Mouse (Mus musculus): ENCODE results near the gene Adarb2.

The Adarb2 gene

DNA sequence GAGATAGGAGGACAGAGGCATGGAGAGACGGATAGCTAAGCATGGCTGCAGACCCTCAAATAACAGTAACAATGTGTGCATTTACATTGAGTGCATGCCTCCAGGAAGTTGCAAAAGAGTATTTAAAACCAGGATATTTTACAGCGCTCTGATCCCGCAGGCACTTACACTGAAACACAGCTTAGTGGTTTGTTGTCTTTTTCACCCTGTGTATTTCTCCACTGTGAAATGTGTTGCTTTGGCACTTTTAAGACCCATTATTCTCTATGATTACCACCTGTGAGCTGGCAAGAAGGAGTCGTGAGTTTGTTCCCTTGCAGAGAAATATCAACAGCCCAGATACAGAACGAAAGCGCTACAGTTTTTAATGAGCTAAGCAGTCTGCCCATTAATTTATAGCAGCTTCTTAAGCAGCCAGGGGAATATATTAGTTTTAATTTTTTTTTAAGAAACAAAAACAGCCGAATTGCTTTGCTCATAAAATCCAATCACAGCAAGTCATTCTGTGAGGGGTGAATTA is 167.3 kb downstream of the Adarb2 start:
- no peak for ATAC-seq (ENCODE audit: low TSS enrichment)

DNA sequence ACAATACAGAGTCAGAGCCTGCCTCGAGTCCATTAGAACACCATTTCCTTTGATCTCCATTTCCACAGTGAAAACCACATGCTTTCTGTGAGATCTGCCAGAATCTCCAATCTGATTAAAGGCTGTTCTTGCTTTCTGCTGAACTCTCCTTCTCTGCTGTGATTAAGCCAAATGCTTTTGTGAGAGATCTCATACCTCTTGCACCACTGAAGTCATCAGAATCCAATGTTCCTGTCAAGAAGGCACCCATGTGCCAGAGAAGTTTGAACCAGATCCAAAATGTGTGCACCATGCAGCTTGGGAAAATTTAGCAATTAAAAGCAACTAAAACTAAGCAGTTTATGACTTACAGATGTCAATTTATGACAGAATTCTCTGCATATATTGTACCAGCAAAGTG is 185.9 kb downstream of the Adarb2 start:
- ATAC-seq (ENCODE audit: low TSS enrichment): peak; percentile 38; the same call in 1 of the 2 replicates

DNA sequence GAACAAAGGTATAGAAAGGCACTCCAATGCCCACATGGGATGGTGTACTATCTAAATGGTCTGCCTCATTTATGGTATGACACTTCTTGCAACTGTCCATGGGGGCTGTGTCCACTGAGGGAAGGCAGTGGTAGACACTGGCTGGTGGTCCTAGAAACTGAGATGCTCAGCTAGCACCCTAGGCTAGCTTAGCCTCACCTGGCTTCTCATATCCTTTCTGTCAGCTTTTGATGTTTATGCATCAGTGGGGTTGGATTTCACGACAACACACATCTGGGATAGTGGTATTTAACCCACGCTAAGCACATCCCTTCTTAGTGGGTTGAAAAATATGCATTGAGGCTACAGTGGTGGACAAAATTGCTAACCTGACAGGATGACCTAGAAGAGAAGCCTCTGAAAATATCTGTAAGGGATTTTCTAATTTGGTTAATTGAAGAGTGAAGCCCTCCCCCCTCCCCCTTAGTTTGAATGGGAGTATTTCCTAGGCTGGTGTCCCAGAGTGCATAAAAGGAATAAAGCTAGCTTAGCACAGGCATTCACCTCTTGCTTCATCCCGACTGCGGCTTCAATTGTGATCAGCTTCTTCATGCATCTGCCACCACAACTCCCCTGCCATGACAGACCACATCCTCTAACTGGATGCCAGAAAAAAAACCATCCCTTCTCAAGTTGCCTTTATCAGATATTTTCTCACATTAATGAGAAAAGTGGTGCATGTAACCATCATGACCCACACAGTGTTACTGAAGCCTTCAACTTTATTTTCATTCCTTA is 197.8 kb downstream of the Adarb2 start:
- ATAC-seq (ENCODE audit: low TSS enrichment): no peak

DNA sequence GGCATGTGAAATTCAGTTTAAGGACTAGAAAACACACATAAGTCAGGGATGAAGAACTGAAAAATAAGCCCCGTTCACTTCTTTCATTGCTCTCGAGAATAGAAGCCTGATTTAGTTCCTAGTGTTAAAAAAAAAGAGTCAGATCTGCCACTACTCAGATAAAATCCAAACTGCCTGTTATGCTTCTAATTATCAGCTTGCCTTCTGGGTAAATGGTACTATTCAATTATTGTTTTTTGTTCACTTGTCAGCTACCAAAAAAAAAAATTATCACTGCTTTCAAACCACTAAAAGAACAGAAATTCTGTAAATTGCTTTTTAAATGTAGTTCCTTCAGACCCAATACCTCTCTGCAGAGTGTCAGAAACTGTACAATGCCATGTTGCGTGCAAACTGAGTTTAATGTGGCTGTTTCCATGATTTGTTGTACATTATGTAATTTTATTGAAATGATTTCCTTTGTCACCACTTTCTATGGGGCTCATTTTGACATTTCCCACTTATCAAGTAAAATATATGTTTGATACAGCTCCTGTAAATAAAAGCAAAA is 199.7 kb downstream of the Adarb2 start:
- ATAC-seq (ENCODE audit: low TSS enrichment): no peak

DNA sequence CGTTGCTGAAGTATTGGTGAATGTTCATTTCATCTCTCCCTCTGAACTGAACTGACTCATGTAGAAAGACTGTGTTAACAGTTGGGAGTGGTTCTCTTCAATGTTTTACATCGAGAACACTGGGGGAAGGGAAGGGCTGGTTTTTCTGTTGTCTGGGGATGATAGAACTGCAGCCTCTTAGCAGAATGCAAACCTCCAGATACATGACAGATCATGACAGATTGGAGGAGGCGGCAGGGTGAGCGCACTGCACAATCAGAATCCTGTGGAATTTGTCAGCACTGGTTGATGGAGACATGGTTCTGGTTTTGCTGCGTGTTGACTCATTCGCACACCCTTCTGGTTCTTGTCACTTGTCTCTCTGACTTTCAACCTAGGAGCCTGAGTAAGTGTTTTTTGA is 203.4 kb downstream of the Adarb2 start:
- ATAC-seq (ENCODE audit: low TSS enrichment): peak; percentile 65

DNA sequence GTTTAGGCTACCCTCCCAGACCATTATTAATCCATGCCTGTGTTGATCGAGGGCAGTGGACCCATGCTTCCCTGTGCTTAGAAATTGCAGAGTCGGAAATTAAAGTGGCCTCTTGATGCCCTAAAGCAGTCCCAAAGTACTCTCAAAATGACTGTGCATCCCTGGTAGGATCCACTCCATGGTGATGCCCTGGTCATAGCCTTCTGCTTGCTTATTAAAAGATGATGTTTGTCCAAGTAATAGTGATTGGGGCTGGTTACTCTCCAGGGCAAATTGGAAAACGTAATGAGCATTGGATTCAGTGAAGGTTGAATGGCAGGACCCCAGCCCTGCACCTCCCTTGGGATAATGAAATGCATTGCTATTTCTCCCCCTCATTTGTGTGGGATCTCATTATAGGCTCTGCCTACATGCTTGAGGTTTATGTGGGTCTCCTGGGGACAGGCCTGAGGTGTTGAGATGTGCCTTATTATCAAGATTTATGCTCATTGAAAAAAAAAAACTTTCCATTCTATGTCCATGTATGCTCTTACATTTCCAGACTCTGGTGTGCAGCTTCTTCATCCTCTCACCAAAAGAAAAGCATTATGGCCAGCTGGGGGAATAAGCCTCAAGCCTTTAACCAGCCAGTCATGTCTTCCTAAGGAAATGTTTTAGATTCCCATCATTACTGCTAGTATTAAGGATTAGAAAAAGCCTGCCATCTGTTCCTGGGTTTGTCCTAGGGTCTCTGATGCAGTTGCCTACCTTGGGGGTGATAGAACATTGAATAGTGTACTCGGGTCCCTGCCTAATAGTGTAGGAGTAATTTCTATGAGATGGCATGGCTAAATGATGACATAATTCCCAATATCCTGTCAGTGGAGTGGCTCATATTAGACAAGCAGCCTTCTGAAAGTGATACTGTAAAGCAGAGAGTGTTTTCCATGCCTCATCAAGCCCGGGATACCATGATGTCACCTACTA is 208.0 kb downstream of the Adarb2 start:
- ATAC-seq (ENCODE audit: low TSS enrichment): no peak

DNA sequence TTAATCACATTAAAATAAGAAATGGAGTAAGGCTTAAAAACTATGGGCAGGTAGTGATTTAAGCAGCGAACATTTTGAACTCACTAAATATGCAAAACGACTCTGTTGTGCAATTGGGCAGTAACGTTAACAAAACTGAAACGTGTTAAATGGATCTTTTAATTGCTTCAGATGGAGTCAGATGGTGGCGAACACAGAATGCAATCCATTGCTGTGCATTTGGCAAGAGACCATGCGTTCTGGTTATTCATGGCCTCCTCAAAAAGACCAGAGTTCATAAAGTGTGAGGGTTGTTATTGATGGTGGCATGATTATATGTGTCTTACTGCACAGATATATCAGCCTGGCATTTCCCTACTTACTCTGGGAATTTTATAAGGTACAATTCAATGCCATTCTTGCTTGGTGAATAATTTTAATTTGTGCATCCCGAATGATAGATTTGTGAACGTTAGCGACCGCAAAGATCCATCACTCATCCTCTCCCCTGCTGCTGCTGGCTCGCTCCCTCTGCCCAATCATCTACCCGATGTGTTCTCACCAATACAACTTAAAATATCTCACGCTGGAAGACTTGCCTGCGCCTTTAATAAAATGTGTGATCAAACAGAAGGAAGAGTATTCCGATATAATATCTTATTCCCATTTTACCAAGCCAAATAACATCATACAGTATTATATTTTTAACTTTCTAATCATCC is 221.5 kb downstream of the Adarb2 start:
- no peak for ATAC-seq (ENCODE audit: low TSS enrichment)

DNA sequence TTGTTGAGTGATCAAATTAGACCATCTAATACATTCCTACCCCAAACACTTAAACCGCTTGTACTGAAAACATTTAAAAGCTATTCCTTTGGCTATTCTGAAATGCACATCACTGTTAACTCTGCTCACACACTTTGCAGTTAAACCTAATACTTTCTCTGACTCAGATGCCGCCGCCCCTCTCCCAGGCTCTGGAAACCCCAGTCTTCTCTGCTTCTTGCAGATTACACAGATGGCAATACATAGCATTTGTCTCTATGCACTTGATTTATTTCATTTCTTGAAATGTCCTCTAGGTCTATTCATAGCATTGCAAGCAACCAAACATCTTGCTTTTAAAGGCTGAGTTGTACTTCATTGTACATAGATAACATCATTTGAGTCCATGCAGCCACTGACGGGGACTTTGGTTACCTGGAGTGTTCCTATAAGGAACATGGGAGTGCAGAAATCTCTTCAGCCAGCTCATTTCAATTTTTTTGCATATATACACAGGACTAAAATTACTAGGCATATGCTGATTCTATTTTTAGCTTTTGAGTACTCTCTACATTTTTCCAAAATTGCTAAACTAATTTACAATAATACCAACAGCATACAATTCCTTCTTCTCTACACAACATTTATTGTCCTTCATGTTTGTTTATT is 236.6 kb downstream of the Adarb2 start:
- peak; percentile 79 for ATAC-seq (ENCODE audit: low TSS enrichment)

DNA sequence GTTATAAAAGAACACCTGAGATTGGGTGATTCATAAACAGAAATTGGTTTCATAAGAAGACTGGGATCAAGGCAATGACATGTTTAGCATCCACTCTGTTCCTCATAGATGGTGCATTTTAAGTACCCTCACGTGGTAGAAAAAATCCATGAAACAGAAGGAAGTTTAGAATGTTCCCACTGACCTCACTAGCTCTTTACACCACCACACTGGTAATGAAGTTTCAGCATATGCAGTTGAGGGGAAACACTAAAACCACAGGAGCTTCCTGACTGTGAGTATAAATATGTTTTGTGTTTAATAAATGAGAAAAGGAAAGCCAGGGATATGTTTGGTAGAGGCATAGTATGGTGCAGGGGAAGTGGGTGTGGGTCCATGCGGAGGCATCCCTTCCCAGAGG is 242.7 kb downstream of the Adarb2 start:
- no peak for ATAC-seq (ENCODE audit: low TSS enrichment)

DNA sequence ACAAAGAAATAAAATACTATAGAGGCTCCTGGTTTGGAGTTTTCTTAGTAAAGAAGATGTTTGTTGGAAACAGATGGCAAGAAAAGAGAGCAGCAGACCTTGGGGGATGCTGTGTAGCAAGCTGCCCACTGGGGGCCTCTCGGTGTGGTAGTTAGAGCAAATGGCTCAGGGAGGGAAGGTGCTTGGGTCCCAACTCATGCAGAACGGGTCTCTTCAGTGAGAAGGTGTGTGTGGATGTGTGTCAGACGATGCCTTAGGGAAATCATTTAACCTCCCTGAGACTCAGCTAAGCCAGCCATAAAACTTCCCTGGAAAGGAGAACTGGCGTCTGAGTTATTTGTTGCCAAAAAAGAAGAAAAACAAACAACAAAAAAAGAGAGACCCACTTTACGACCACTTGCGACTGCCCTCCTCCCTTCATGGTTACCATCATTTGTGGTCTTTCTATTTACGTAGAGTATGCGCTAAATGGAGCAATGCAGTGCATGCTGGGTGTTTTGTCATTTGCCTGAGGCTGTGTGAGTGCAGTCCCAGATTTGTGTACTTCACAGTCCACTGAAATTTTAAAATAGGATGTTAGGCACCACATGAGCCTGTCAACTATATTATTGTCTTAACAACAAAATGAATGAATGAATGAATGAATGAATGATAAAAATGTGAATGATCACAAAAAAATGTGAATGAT is 245.7 kb downstream of the Adarb2 start:
- no peak for ATAC-seq (ENCODE audit: low TSS enrichment)

DNA sequence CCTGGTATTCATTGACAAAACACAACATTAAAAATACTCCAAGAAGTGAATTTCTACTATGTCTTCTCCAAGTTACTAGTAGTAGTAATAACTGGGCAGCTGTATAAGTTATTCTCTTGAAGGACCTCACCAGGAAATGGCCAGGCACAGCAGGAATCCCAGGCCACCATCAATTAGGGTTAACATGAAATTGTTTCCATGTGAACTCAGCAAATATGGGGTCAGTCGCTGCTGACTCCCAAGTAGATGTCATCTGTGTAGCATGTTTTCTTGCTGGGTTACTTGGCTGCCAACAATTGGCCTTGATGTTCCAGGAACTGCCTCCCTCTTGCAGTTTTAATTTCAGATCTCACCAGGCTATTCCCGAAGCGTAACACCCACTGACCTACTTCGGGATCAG is 248.9 kb downstream of the Adarb2 start:
- ATAC-seq (ENCODE audit: low TSS enrichment): no peak

DNA sequence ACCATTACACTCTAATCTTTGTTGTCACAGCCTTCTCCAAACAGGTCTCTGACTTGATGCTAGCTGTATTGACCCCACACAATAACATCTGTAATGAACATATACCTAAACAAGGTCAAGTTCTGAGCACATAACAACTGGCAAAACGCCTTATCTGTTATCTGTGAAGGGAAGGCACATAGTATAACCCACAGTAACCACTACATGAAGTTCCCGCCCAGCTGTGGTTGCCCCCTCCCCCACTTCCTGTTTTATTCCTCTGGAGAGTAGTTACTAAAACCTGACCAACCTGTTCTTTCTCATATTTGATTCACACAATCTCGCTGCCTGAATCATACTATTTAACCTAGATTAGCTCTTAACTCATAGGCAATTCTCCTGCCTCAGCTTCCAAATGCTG is 254.2 kb downstream of the Adarb2 start:
- ATAC-seq (ENCODE audit: low TSS enrichment): no peak

DNA sequence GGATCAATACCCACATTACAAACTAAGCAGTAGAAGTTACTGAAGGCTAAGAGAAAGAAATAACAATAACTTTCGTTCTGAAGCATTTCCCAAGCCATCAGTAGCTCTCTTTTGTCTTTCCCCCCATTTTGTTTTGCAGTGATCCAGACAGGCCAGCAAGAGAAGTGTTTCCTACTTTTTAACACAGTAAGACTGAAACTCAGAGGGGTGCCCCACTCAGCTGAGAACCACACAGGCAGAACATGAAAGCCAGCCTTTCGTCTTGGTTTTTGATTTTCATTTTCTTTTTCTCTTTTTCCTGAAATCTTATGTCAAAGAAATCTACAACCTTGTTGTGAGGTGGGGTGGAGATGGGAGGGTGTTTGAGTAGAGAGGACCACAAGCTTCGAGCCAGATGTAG is 255.2 kb downstream of the Adarb2 start:
- ATAC-seq (ENCODE audit: low TSS enrichment): no peak

DNA sequence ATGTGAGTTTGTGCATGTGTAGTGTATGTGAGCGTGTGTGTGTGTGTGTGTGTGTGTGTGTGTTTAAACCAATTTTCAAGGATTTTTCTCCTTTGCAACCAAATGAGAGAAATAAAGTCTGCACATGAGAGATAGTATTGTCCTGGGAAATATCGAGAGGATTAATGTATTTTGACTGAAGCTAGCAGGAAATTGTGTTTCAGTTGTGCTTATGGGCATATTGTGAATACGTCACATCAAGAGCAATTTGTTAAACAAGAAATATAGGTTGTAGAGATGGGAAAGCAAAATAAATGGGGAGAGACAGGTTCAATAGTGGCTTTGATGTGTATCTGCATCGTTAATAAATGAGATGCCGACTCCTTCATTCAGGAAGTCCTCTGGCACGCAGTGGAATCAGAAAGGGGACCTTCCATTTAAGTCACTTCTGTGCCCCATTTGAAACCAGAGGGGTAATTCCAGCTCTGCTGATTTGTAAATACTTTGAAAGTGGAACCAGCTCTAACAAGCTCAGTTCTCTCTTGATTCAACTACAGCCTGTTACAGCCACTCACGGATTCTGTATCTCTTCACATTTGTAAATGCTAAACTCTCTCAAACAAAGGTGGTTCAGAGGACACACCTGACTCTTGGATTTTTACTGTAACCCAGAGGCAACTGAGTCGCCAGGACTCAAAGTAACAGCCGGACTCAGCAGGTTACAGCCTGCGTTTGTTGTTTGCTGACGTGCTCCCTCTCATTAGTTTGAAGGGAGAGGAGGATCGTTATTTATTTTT is 265.1 kb downstream of the Adarb2 start:
- ATAC-seq (ENCODE audit: low TSS enrichment): no peak

DNA sequence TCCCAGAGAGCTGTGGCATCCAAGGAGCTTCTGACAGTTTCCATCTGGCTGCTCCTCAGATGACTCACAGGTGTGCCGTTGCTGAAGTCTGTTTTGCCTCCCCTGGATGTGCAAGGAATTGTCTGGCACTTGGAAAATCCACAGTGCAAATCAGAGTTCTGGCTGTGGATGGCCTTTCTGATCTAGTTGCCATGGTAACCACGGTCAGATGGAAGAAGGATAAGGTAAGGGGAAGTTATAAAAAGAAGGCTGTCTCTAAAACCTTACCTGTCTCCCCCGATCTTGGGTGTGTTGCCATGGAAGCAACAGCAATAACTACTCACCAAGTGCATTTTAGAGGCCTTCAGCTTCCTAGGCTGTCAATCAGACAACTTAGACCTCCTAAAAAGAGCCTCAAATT is 273.6 kb downstream of the Adarb2 start:
- peak; percentile 44; the same call in 1 of the 2 replicates for ATAC-seq (ENCODE audit: low TSS enrichment)

DNA sequence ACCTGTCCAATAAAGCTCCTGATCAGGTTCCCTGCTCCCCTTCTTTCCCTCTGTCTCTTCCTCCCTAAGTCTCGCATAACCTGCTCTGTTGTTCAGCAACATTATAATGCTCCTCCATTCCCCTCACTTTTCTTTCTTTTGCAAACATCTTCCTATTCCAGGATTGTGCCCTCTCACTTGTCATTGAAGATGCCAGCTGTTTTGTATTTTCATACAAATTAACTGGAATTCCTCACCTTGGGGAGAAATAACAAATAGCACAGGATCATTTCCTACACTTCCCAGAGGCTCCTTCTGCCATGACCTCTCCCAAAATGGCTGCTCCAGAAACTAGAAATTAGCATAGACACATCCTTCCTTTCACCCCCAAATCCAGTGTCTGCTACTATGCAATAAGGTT is 276.1 kb downstream of the Adarb2 start:
- ATAC-seq (ENCODE audit: low TSS enrichment): no peak

DNA sequence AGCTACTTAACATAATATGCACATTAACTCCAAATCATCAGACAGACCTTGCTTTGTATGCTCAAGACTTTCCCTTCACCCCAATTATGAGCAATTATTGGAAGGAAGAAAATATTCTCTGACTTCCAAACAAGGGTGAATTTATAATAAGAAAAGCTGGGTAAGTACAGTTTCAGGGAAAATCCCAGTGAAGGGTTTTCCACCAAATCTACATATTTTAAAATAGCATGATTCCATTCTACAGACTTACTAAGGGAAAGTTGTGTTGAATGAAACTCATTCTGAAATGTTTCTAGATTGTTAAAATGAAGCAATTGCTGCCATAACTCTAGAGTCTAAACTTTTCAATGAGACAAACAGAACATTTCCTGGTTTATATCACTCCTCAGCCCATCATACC is 277.3 kb downstream of the Adarb2 start:
- no peak for ATAC-seq (ENCODE audit: low TSS enrichment)

DNA sequence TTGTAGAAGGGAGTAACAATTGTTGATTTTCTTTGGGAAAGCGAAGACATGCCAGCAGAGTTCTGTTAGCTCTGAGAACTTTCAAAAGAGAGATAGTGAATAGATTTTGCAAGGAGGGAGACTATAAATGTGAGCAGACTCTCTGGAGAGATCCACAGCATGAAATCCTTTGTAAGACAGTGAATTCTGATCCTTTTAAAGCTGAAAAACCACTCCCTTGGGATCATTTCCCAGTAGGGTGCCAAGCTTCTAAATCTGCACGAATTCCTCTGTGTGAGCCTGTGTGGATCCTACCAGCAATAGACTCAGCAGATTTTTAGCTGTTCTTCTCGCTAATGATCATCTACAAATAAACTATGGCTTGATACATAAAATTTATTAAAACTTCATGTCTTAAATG is 278.7 kb downstream of the Adarb2 start:
- peak; percentile 65 for ATAC-seq (ENCODE audit: low TSS enrichment)

DNA sequence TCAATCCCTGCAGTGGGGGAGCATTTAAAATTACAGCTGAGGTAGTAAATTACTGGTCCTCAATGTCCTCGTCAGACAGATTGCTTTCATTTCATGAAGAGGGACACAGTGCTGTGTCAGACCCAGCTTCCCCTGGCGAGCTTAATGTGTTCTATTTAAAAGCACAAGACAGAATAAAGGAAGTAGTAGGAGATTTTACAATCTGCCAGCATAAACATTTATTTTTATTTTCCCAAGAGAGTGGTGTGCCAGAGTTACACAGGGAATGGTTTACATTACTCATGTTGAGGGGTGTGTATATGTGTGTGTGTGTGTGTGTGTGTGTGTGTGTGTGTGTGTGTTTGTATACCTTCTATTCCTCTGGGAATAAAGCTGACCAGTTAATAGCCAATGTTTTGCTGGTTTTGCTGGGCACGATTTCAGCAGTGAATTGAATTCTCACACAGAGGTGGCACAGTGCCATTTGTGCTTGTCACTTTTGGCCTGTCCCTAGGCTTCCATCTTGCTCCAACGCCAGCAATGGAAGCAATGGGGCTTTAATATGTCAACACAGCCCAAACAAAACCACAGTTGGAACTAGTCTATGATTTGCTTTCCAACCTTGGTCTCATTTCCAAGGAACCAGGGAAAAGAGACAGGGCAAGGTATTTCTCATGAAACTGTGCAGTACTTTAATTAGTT is 282.1 kb downstream of the Adarb2 start:
- ATAC-seq (ENCODE audit: low TSS enrichment): no peak

Measured in frontal cortex, adult (tissue).